Mouse (Mus musculus): ENCODE measurements around the gene Zfp94. TPM values are rescaled to one million over a fixed set of nuclear protein-coding genes. Genes with fewer than 3 reads are reported as not detected.

The Zfp94 gene
- total RNA-seq, 2 experiments from 2014 or later, result 16.1 to 16.3 TPM

Small RNAs within 50 kb of the gene (microRNA-seq; reads per million reads assigned to microRNA genes)
- gene Gm27592, result 0 reads per million in 2 experiments

Other genes with a start within 250 kb of the Zfp94 start
- gene Zfp180, start 234.7 kb downstream of the Zfp94 start, total RNA-seq (2021), result 10 to 100 TPM; 29.5 to 31.7 TPM
- 1 to 10 TPM; 7.5 to 9.1 TPM for gene Zfp112, start 204.4 kb downstream of the Zfp94 start, total RNA-seq (2021)
- 10 to 100 TPM; 20.2 to 22.8 TPM for gene Zfp235, start 182.5 kb downstream of the Zfp94 start, total RNA-seq (2021)
- 1 to 10 TPM; 3.7 TPM for gene Zfp114, start 141.6 kb downstream of the Zfp94 start, total RNA-seq (2021)
- gene Zfp111, start 105.2 kb downstream of the Zfp94 start, total RNA-seq (2021), result 10 to 100 TPM in 1 of 2 experiments, 1 to 10 TPM in 1; 8.7 to 12.2 TPM
- gene Zfp109, start 79.1 kb downstream of the Zfp94 start, total RNA-seq (2021), result 1 to 10 TPM; 6.3 to 7.0 TPM
- 1 to 10 TPM; 6.1 to 7.5 TPM for gene Zfp108, start 61.9 kb downstream of the Zfp94 start, total RNA-seq (2021)
- 10 to 100 TPM; 12.3 to 13.2 TPM for gene Zfp93, start 46.2 kb downstream of the Zfp94 start, total RNA-seq (2021)
- gene Zfp61, start 15.4 kb downstream of the Zfp94 start, total RNA-seq (2021), result 10 to 100 TPM; 17.8 to 22.0 TPM
- not detected for gene Tescl, start 17.3 kb upstream of the Zfp94 start, total RNA-seq (2021)
- not detected for gene Lypd5, start 32.5 kb upstream of the Zfp94 start, total RNA-seq (2021)
- gene Kcnn4, start 53.6 kb upstream of the Zfp94 start, total RNA-seq (2021), result under 1 TPM; 0.32 to 0.40 TPM
- gene Smg9, start 83.0 kb upstream of the Zfp94 start, total RNA-seq (2021), result 10 to 100 TPM; 35.5 to 39.7 TPM
- gene Irgc1, start 135.6 kb upstream of the Zfp94 start, total RNA-seq (2021), result under 1 TPM in 1 of 2 experiments, not detected in 1; 0.19 TPM
- 1 to 10 TPM in 1 of 2 experiments, under 1 TPM in 1; 0.30 to 1.3 TPM for gene Plaur, start 145.8 kb upstream of the Zfp94 start, total RNA-seq (2021)
- gene Cadm4, start 165.4 kb upstream of the Zfp94 start, total RNA-seq (2021), result 100 to 1,000 TPM; 282 to 289 TPM
- 10 to 100 TPM; 53.7 to 53.8 TPM for gene Zfp428, start 190.3 kb upstream of the Zfp94 start, total RNA-seq (2021)
- gene AC161166.1, start 195.8 kb upstream of the Zfp94 start, total RNA-seq (2021), result not detected
- 10 to 100 TPM; 97.0 to 97.6 TPM for gene Irgq, start 214.0 kb upstream of the Zfp94 start, total RNA-seq (2021)
- not detected for gene Pinlyp, start 229.5 kb upstream of the Zfp94 start, total RNA-seq (2021)
- 10 to 100 TPM; 34.7 to 37.8 TPM for gene Xrcc1, start 229.6 kb upstream of the Zfp94 start, total RNA-seq (2021)